Mouse (Mus musculus) thymus, adult 2 months (tissue): ENCODE measurements at regions not wholly inside any gene's neighbourhood (a gene's known extent, or its start where the extent isn't known, plus 50 kb on each side); places are given as distances from the start of the nearest gene placed in this dataset.

Experiments used
- CTCF ChIP-seq: fragments of 200-500 bp; IDR thresholded peaks from 2 replicates; pipeline ENCODE4 v1.5.1; 2012; ENCODE audit warnings: mild to moderate bottlenecking, control low read depth, low read length, moderate library complexity, borderline replicate concordance; ENCODE audit not compliant: control insufficient read depth, poor library complexity, insufficient read depth; ENCODE audit errors: extremely low read depth
- POLR2A ChIP-seq: fragments of 200-500 bp; IDR thresholded peaks from 2 replicates; pipeline ENCODE4 v1.6.1; 2012; ENCODE audit warnings: mild to moderate bottlenecking, low read length, control low read depth, moderate library complexity; ENCODE audit not compliant: control insufficient read depth, poor library complexity, insufficient read depth; ENCODE audit errors: extremely low read depth

GRCm38 (mm10) chr9:104409381-104409780, 71.8 kb upstream of the Acpp start:
- TF ChIP-seq POLR2A (no peak), CTCF (no peak)
